Mouse (Mus musculus): ENCODE measurements around the gene Epb41l2.
A peak's percentile ranks its signal among the peaks of the same experiment; 100 is the strongest.

The Epb41l2 gene

GRCm38 (mm10) chr10:25369691-25370090, 10.1 kb downstream of the Epb41l2 start:
- no peak for TF ChIP-seq NANOG (IDR thresholded peaks at IDR 0.05; ENCODE audit: borderline replicate concordance, low read length)
- no peak for TF ChIP-seq POU5F1 (IDR thresholded peaks at IDR 0.05; ENCODE audit: borderline replicate concordance, low read length)
- no peak for TF ChIP-seq CTCF (conservative IDR thresholded peaks at IDR 0.05; ENCODE audit: low read length)
- peaks cover 51% of the 10 kb centered on the region for H3K4me1 ChIP-seq (replicated peaks; ENCODE audit: low read depth, low read length)
- no peaks in the 10 kb centered on the region for H3K9me3 ChIP-seq (ENCODE audit: low read length)
- H3K36me3 ChIP-seq (ENCODE audit: insufficient read depth, low read length) = peaks cover 1% of the 10 kb centered on the region
- no peaks in the 10 kb centered on the region for H3K27me3 ChIP-seq (ENCODE audit: insufficient read depth, low read length)
- H3K4me3 ChIP-seq (replicated peaks; ENCODE audit: low read length) = no peak overlapping the region

- Histone ChIP-seq H3K4me3 (replicated peaks; ENCODE audit: low read length) (no peak overlapping the region), H3K36me3 (ENCODE audit: insufficient read depth, low read length) (no peaks in the 10 kb centered on the region), H3K4me1 (replicated peaks; ENCODE audit: low read depth, low read length) (peaks cover 62% of the 10 kb centered on the region), H3K27me3 (ENCODE audit: insufficient read depth, low read length) (no peaks in the 10 kb centered on the region), H3K9me3 (ENCODE audit: low read length) (no peaks in the 10 kb centered on the region)
- no peak for TF ChIP-seq NANOG (IDR thresholded peaks at IDR 0.05; ENCODE audit: borderline replicate concordance, low read length)
- TF ChIP-seq CTCF (conservative IDR thresholded peaks at IDR 0.05; ENCODE audit: low read length) = no peak
- no peak for TF ChIP-seq POU5F1 (IDR thresholded peaks at IDR 0.05; ENCODE audit: borderline replicate concordance, low read length)
Measured at GRCm38 (mm10) chr10:25371336-25371735, 11.7 kb downstream of the Epb41l2 start.

- Histone ChIP-seq H3K27me3 (ENCODE audit: insufficient read depth, low read length) (no peaks in the 10 kb centered on the region), H3K36me3 (ENCODE audit: insufficient read depth, low read length) (no peaks in the 10 kb centered on the region), H3K9me3 (ENCODE audit: low read length) (no peaks in the 10 kb centered on the region), H3K4me3 (replicated peaks; ENCODE audit: low read length) (no peak overlapping the region), H3K4me1 (replicated peaks; ENCODE audit: low read depth, low read length) (peaks cover 62% of the 10 kb centered on the region)
- TF ChIP-seq NANOG (IDR thresholded peaks at IDR 0.05; ENCODE audit: borderline replicate concordance, low read length) = no peak
- TF ChIP-seq POU5F1 (IDR thresholded peaks at IDR 0.05; ENCODE audit: borderline replicate concordance, low read length) = no peak
- TF ChIP-seq CTCF (conservative IDR thresholded peaks at IDR 0.05; ENCODE audit: low read length) = no peak
Measured at GRCm38 (mm10) chr10:25371915-25372371, 12.3 kb downstream of the Epb41l2 start.

GRCm38 (mm10) chr10:25372510-25373148, 13.0 kb downstream of the Epb41l2 start:
- no peaks in the 10 kb centered on the region for H3K9me3 ChIP-seq (ENCODE audit: low read length)

GRCm38 (mm10) chr10:25375036-25375435, 15.4 kb downstream of the Epb41l2 start:
- H3K27me3 ChIP-seq (ENCODE audit: insufficient read depth, low read length) = no peaks in the 10 kb centered on the region
- H3K36me3 ChIP-seq (ENCODE audit: insufficient read depth, low read length) = peaks cover 18% of the 10 kb centered on the region
- no peaks in the 10 kb centered on the region for H3K9me3 ChIP-seq (ENCODE audit: low read length)
- TF ChIP-seq POU5F1 (IDR thresholded peaks at IDR 0.05; ENCODE audit: borderline replicate concordance, low read length) = no peak
- TF ChIP-seq NANOG (IDR thresholded peaks at IDR 0.05; ENCODE audit: borderline replicate concordance, low read length) = no peak
- TF ChIP-seq CTCF (conservative IDR thresholded peaks at IDR 0.05; ENCODE audit: low read length) = no peak
- no peak overlapping the region for H3K4me3 ChIP-seq (replicated peaks; ENCODE audit: low read length)
- peaks cover 78% of the 10 kb centered on the region for H3K4me1 ChIP-seq (replicated peaks; ENCODE audit: low read depth, low read length)

More at GRCm38 (mm10) chr10:25372510-25373148, 13.0 kb downstream of the Epb41l2 start:
- no peak overlapping the region for H3K4me3 ChIP-seq (replicated peaks; ENCODE audit: low read length)
- H3K27me3 ChIP-seq (ENCODE audit: insufficient read depth, low read length) = no peaks in the 10 kb centered on the region
- peaks cover 4% of the 10 kb centered on the region for H3K36me3 ChIP-seq (ENCODE audit: insufficient read depth, low read length)
- H3K4me1 ChIP-seq (replicated peaks; ENCODE audit: low read depth, low read length) = peaks cover 64% of the 10 kb centered on the region
- no peak for TF ChIP-seq CTCF (conservative IDR thresholded peaks at IDR 0.05; ENCODE audit: low read length)
- no peak for TF ChIP-seq NANOG (IDR thresholded peaks at IDR 0.05; ENCODE audit: borderline replicate concordance, low read length)
- no peak for TF ChIP-seq POU5F1 (IDR thresholded peaks at IDR 0.05; ENCODE audit: borderline replicate concordance, low read length)

- TF ChIP-seq POU5F1 (IDR thresholded peaks at IDR 0.05; ENCODE audit: borderline replicate concordance, low read length) = no peak
- TF ChIP-seq CTCF (conservative IDR thresholded peaks at IDR 0.05; ENCODE audit: low read length) = no peak
- TF ChIP-seq NANOG (IDR thresholded peaks at IDR 0.05; ENCODE audit: borderline replicate concordance, low read length) = no peak
- Histone ChIP-seq H3K4me1 (replicated peaks; ENCODE audit: low read depth, low read length) (peaks cover 79% of the 10 kb centered on the region), H3K36me3 (ENCODE audit: insufficient read depth, low read length) (peaks cover 18% of the 10 kb centered on the region), H3K9me3 (ENCODE audit: low read length) (no peaks in the 10 kb centered on the region), H3K4me3 (replicated peaks; ENCODE audit: low read length) (no peak overlapping the region), H3K27me3 (ENCODE audit: insufficient read depth, low read length) (no peaks in the 10 kb centered on the region)
Measured at GRCm38 (mm10) chr10:25380746-25381481, 21.3 kb downstream of the Epb41l2 start.

- no peaks in the 10 kb centered on the region for H3K27me3 ChIP-seq (ENCODE audit: insufficient read depth, low read length)
- peaks cover 80% of the 10 kb centered on the region for H3K4me1 ChIP-seq (replicated peaks; ENCODE audit: low read depth, low read length)
- peaks cover 18% of the 10 kb centered on the region for H3K36me3 ChIP-seq (ENCODE audit: insufficient read depth, low read length)
- H3K4me3 ChIP-seq (replicated peaks; ENCODE audit: low read length) = peak overlapping the region; percentile 81
- no peak for TF ChIP-seq POU5F1 (IDR thresholded peaks at IDR 0.05; ENCODE audit: borderline replicate concordance, low read length)
- H3K9me3 ChIP-seq (ENCODE audit: low read length) = no peaks in the 10 kb centered on the region
Measured at GRCm38 (mm10) chr10:25381951-25382350, 22.4 kb downstream of the Epb41l2 start.

GRCm38 (mm10) chr10:25383171-25383570, 23.6 kb downstream of the Epb41l2 start:
- no peaks in the 10 kb centered on the region for H3K27me3 ChIP-seq (ENCODE audit: insufficient read depth, low read length)
- no peaks in the 10 kb centered on the region for H3K9me3 ChIP-seq (ENCODE audit: low read length)
- peaks cover 82% of the 10 kb centered on the region for H3K4me1 ChIP-seq (replicated peaks; ENCODE audit: low read depth, low read length)
- no peak for TF ChIP-seq NANOG (IDR thresholded peaks at IDR 0.05; ENCODE audit: borderline replicate concordance, low read length)
- no peak for TF ChIP-seq POU5F1 (IDR thresholded peaks at IDR 0.05; ENCODE audit: borderline replicate concordance, low read length)
- no peak for TF ChIP-seq CTCF (conservative IDR thresholded peaks at IDR 0.05; ENCODE audit: low read length)
- H3K36me3 ChIP-seq (ENCODE audit: insufficient read depth, low read length) = peaks cover 8% of the 10 kb centered on the region; the same call in 1 of the 2 replicates
- H3K4me3 ChIP-seq (replicated peaks; ENCODE audit: low read length) = peak overlapping the region; percentile 81

Data from E14TG2a.4 (cell line).